9 mouse cellular contexts compared by ENCODE assay signal in genomic region chr7:24638026-24638856, GRCm38 (mm10). TPM values are rescaled to one million over a fixed set of nuclear protein-coding genes. Genes with fewer than 3 reads are reported as not detected.
DNase-seq lines count a peak whose midpoint lies in the region; ATAC-seq and TF ChIP-seq lines count a peak whose summit lies in the region.
"Had no signal": no experiment of that assay in that cellular context is flagged by ENCODE, and none has a peak within 500 bp of the region (broad histone marks: within the 10 kb centered on the region; RNA-seq: fewer than 3 reads in every experiment).

No protein-coding gene starts in this region.

- H3K4me1 ChIP-seq in heart, embryonic 16.5 days (ENCODE audit: control insufficient read depth, insufficient read depth, low read length): peaks cover 4% of the 10 kb centered on the region
- H3K4me1 ChIP-seq in bone marrow, adult 2 months (ENCODE audit: control insufficient read depth, insufficient read depth, low read length): peaks cover 3% of the 10 kb centered on the region; the same call in 1 of the 2 replicates
- peaks cover 22% of the 10 kb centered on the region for H3K4me1 ChIP-seq in hindbrain, embryonic 12.5 days
- H3K4me1 ChIP-seq in liver, embryonic 13.5 days (replicated peaks): peaks cover 12% of the 10 kb centered on the region
- H3K4me1 ChIP-seq in neural tube, embryonic 15.5 days: peaks cover 20% of the 10 kb centered on the region

- DNase-seq in heart, adult 11 months: no peak
- DNase-seq in liver, embryonic 13.5 days: no peak
- DNase-seq in layer of hippocampus, adult 9-11 months: no peak
- DNase-seq in cerebellum, adult 11-12 months: no peak

- no peak for TF ChIP-seq CTCF in bone marrow, adult 2 months (IDR thresholded peaks at IDR 0.05; ENCODE audit: control insufficient read depth, insufficient read depth, low read length)

- peak overlapping the region; percentile 70 for H3K4me2 ChIP-seq in heart, embryonic 16.5 days (ENCODE audit: low read depth, low read length)
- peak overlapping the region; percentile 55 for H3K4me2 ChIP-seq in hindbrain, embryonic 12.5 days (replicated peaks)
- peak overlapping the region; percentile 75 for H3K4me2 ChIP-seq in liver, embryonic 13.5 days
- H3K4me2 ChIP-seq in neural tube, embryonic 15.5 days: peak overlapping the region; percentile 81

- no peak for ATAC-seq in heart, embryonic 16.5 days (replicated peaks; ENCODE audit: extremely low read depth, insufficient read depth, low FRiP score)
- 0 out of 2 replicates have a peak, but pooled peaks have one; percentile 26 for ATAC-seq in hindbrain, embryonic 12.5 days (ENCODE audit: low FRiP score)
- ATAC-seq in liver, embryonic 13.5 days (ENCODE audit: low read depth): peak; percentile 10; the same call in 1 of the 2 replicates
- peak; percentile 32; the same call in 1 of the 2 replicates for ATAC-seq in neural tube, embryonic 15.5 days (ENCODE audit: low FRiP score)
- ATAC-seq: Patski had no signal

- WGBS in heart, embryonic 16.5 days: 4% methylated on average over 35 of the region's 35 CpGs
- 1% methylated on average over 35 of the region's 35 CpGs for WGBS in bone marrow, adult 2 months
- 3% methylated on average over 35 of the region's 35 CpGs for WGBS in hindbrain, embryonic 12.5 days
- WGBS in liver, embryonic 13.5 days (ENCODE audit: insufficient replicate concordance): 4% methylated on average over 35 of the region's 35 CpGs
- WGBS in neural tube, embryonic 15.5 days: 3% methylated on average over 35 of the region's 35 CpGs

- H3K9ac ChIP-seq in heart, embryonic 16.5 days (ENCODE audit: low read length): 0 out of 2 replicates have a peak overlapping the region, but pooled peaks have one; percentile 41
- H3K9ac ChIP-seq in hindbrain, embryonic 12.5 days: no peak overlapping the region
- peak overlapping the region; percentile 29; the same call in 1 of the 2 replicates for H3K9ac ChIP-seq in liver, embryonic 13.5 days
- H3K9ac ChIP-seq in neural tube, embryonic 15.5 days (replicated peaks): peak overlapping the region; percentile 37; the same call in 1 of the 2 replicates

- H3K36me3 ChIP-seq in heart, embryonic 16.5 days (ENCODE audit: control insufficient read depth, insufficient read depth): no peaks in the 10 kb centered on the region
- H3K36me3 ChIP-seq in hindbrain, embryonic 12.5 days: no peaks in the 10 kb centered on the region
- H3K36me3 ChIP-seq in liver, embryonic 13.5 days: no peaks in the 10 kb centered on the region
- no peaks in the 10 kb centered on the region for H3K36me3 ChIP-seq in neural tube, embryonic 15.5 days

- H3K4me3 ChIP-seq in heart, embryonic 16.5 days (ENCODE audit: low read length): peak overlapping the region; percentile 52
- H3K4me3 ChIP-seq in bone marrow, adult 2 months (replicated peaks; ENCODE audit: control insufficient read depth, low read depth, low read length): peak overlapping the region; percentile 35
- peak overlapping the region; percentile 30 for H3K4me3 ChIP-seq in hindbrain, embryonic 12.5 days
- peak overlapping the region; percentile 52 for H3K4me3 ChIP-seq in liver, embryonic 13.5 days (replicated peaks)
- H3K4me3 ChIP-seq in neural tube, embryonic 15.5 days (replicated peaks): peak overlapping the region; percentile 42

- no peak overlapping the region for H3K27ac ChIP-seq in heart, embryonic 16.5 days (ENCODE audit: low read length)
- no peak overlapping the region for H3K27ac ChIP-seq in bone marrow, adult 2 months (ENCODE audit: control insufficient read depth, insufficient read depth, low read depth, low read length, poor library complexity)
- H3K27ac ChIP-seq in hindbrain, embryonic 12.5 days: no peak overlapping the region
- no peak overlapping the region for H3K27ac ChIP-seq in liver, embryonic 13.5 days
- H3K27ac ChIP-seq in neural tube, embryonic 15.5 days (replicated peaks): no peak overlapping the region

- no peak for TF ChIP-seq POLR2A in bone marrow, adult 2 months (IDR thresholded peaks at IDR 0.05; ENCODE audit: borderline replicate concordance, control insufficient read depth, low read depth, low read length)

- H3K9me3 ChIP-seq in heart, embryonic 16.5 days (replicated peaks; ENCODE audit: control insufficient read depth, low read length): no peaks in the 10 kb centered on the region
- H3K9me3 ChIP-seq in hindbrain, embryonic 12.5 days (replicated peaks): no peaks in the 10 kb centered on the region; the same call in 1 of the 2 replicates
- H3K9me3 ChIP-seq in liver, embryonic 13.5 days (replicated peaks): no peaks in the 10 kb centered on the region
- H3K9me3 ChIP-seq in neural tube, embryonic 15.5 days (replicated peaks): no peaks in the 10 kb centered on the region

- H3K27me3 ChIP-seq in heart, embryonic 16.5 days (ENCODE audit: control insufficient read depth, insufficient read depth, low read length): peaks cover 51% of the 10 kb centered on the region
- H3K27me3 ChIP-seq in hindbrain, embryonic 12.5 days: peaks cover 66% of the 10 kb centered on the region
- peaks cover 59% of the 10 kb centered on the region for H3K27me3 ChIP-seq in liver, embryonic 13.5 days
- H3K27me3 ChIP-seq in neural tube, embryonic 15.5 days (replicated peaks): peaks cover 63% of the 10 kb centered on the region

RNA-seq across cellular contexts. Expression of gene Lypd3, which starts 1.9 kb away (rescaled TPM):
- 0.08 TPM in 1 of 2 replicates, not detected in the other for polyA plus RNA-seq in heart, embryonic 16.5 days (2015; fragmentation: Nextera tagmentation; extraction: Ambion mirVana)
- not detected in 2 replicates for polyA plus RNA-seq in bone marrow, adult 2 months (2011; ENCODE audit: insufficient read depth, insufficient read length, low replicate concordance, missing spikeins)
- polyA plus RNA-seq in hindbrain, embryonic 12.5 days (2016; fragmentation: Nextera tagmentation; extraction: Ambion mirVana): 1.3 and 1.5 TPM in 2 replicates
- polyA plus RNA-seq in liver, embryonic 13.5 days (2015; fragmentation: Nextera tagmentation; extraction: Ambion mirVana): not detected in 2 replicates
- polyA plus RNA-seq in neural tube, embryonic 15.5 days (2015; fragmentation: Nextera tagmentation; extraction: Ambion mirVana): 0.36 and 0.78 TPM in 2 replicates
- polyA plus RNA-seq: Patski had no signal

RNA-seq across cellular contexts. Expression of gene Phldb3, which starts 27.7 kb away (rescaled TPM):
- 0.09 and 0.17 TPM in 2 replicates for polyA plus RNA-seq in heart, embryonic 16.5 days (2015; fragmentation: Nextera tagmentation; extraction: Ambion mirVana)
- 7.2 and 8.2 TPM in 2 replicates for polyA plus RNA-seq in bone marrow, adult 2 months (2011; ENCODE audit: insufficient read depth, insufficient read length, low replicate concordance, missing spikeins)
- 0.09 TPM in 1 of 2 replicates, not detected in the other for polyA plus RNA-seq in hindbrain, embryonic 12.5 days (2016; fragmentation: Nextera tagmentation; extraction: Ambion mirVana)
- 0.08 and 0.09 TPM in 2 replicates for polyA plus RNA-seq in liver, embryonic 13.5 days (2015; fragmentation: Nextera tagmentation; extraction: Ambion mirVana)
- 0.37 TPM in 1 of 2 replicates, not detected in the other for polyA plus RNA-seq in neural tube, embryonic 15.5 days (2015; fragmentation: Nextera tagmentation; extraction: Ambion mirVana)

RNA-seq across cellular contexts. Expression of gene Tex101, which starts 38.2 kb away (rescaled TPM):
- polyA plus RNA-seq in heart, embryonic 16.5 days (2015; fragmentation: Nextera tagmentation; extraction: Ambion mirVana): not detected in 2 replicates
- polyA plus RNA-seq in bone marrow, adult 2 months (2011; ENCODE audit: insufficient read depth, insufficient read length, low replicate concordance, missing spikeins): not detected in 2 replicates
- not detected in 2 replicates for polyA plus RNA-seq in hindbrain, embryonic 12.5 days (2016; fragmentation: Nextera tagmentation; extraction: Ambion mirVana)
- polyA plus RNA-seq in liver, embryonic 13.5 days (2015; fragmentation: Nextera tagmentation; extraction: Ambion mirVana): not detected in 2 replicates
- polyA plus RNA-seq in neural tube, embryonic 15.5 days (2015; fragmentation: Nextera tagmentation; extraction: Ambion mirVana): not detected in 2 replicates
- polyA plus RNA-seq: Patski had no signal

RNA-seq across cellular contexts. Expression of gene Zfp575, which starts 50.8 kb away (rescaled TPM):
- polyA plus RNA-seq in heart, embryonic 16.5 days (2015; fragmentation: Nextera tagmentation; extraction: Ambion mirVana): 0.87 and 0.96 TPM in 2 replicates
- polyA plus RNA-seq in bone marrow, adult 2 months (2011; ENCODE audit: insufficient read depth, insufficient read length, low replicate concordance, missing spikeins): not detected in 2 replicates
- 5.1 and 5.5 TPM in 2 replicates for polyA plus RNA-seq in hindbrain, embryonic 12.5 days (2016; fragmentation: Nextera tagmentation; extraction: Ambion mirVana)
- 0.31 and 0.34 TPM in 2 replicates for polyA plus RNA-seq in liver, embryonic 13.5 days (2015; fragmentation: Nextera tagmentation; extraction: Ambion mirVana)
- 12.9 and 17.5 TPM in 2 replicates for polyA plus RNA-seq in neural tube, embryonic 15.5 days (2015; fragmentation: Nextera tagmentation; extraction: Ambion mirVana)
- polyA plus RNA-seq: Patski had no signal

RNA-seq across cellular contexts. Expression of gene Ethe1, which starts 50.9 kb away (rescaled TPM):
- 23.5 and 26.1 TPM in 2 replicates for polyA plus RNA-seq in heart, embryonic 16.5 days (2015; fragmentation: Nextera tagmentation; extraction: Ambion mirVana)
- polyA plus RNA-seq in bone marrow, adult 2 months (2011; ENCODE audit: insufficient read depth, insufficient read length, low replicate concordance, missing spikeins): 15.8 and 25.9 TPM in 2 replicates
- 14.2 and 15.4 TPM in 2 replicates for polyA plus RNA-seq in hindbrain, embryonic 12.5 days (2016; fragmentation: Nextera tagmentation; extraction: Ambion mirVana)
- 19.9 and 21.5 TPM in 2 replicates for polyA plus RNA-seq in liver, embryonic 13.5 days (2015; fragmentation: Nextera tagmentation; extraction: Ambion mirVana)
- polyA plus RNA-seq in neural tube, embryonic 15.5 days (2015; fragmentation: Nextera tagmentation; extraction: Ambion mirVana): 29.3 and 33.2 TPM in 2 replicates
